Mouse (Mus musculus) midbrain, postnatal 0 days (tissue): Measurements from ENCODE around the gene Sp6. TPM values are rescaled to one million over a fixed set of nuclear protein-coding genes. Genes with fewer than 3 reads are reported as not detected.

Experiments
- ATAC-seq: fragments of 200-750 bp; cut with Nextera tagmentation; 2 replicates; pipeline ENCODE4 v1.8.0; 2017; ENCODE audit warnings: moderate number of reproducible peaks, mild to moderate bottlenecking, moderate TSS enrichment, moderate library complexity; ENCODE audit not compliant: low FRiP score
- DNase-seq: peaks from one replicate; pipeline ENCODE4 v3.0.0-alpha.2; 2015; ENCODE audit warnings: low spot score
- H3K27ac ChIP-seq: fragments of 300-500 bp; sonication (generic); 2 replicates; pipeline ENCODE4 v1.5.1; 2014; ENCODE audit warnings: low read depth, mild to moderate bottlenecking, low read length, mixed read lengths
- H3K27me3 ChIP-seq: fragments of 300-500 bp; sonication (generic); 2 replicates; pipeline ENCODE4 v1.6.1; 2014; ENCODE audit warnings: low read length, control low read depth, mixed read lengths; ENCODE audit not compliant: insufficient read depth
- H3K36me3 ChIP-seq: fragments of 300-500 bp; sonication (generic); 2 replicates; pipeline ENCODE4 v1.6.1; 2014; ENCODE audit warnings: low read length, control low read depth, mixed read lengths; ENCODE audit not compliant: insufficient read depth
- H3K4me1 ChIP-seq: fragments of 300-500 bp; sonication (generic); 2 replicates; pipeline ENCODE4 v1.6.1; 2014; ENCODE audit warnings: mild to moderate bottlenecking, control low read depth, antibody characterized with exemption, low read length, mixed read lengths; ENCODE audit not compliant: insufficient read depth
- H3K4me2 ChIP-seq: fragments of 300-500 bp; sonication (generic); 2 replicates; pipeline ENCODE4 v1.6.1; 2014; ENCODE audit warnings: low read depth, mild to moderate bottlenecking, low read length, mixed read lengths; ENCODE audit not compliant: poor library complexity, severe bottlenecking
- H3K4me3 ChIP-seq: fragments of 300-500 bp; sonication (generic); 2 replicates; pipeline ENCODE4 v1.5.1; 2014; ENCODE audit warnings: low read depth, mild to moderate bottlenecking, low read length, moderate library complexity
- H3K9ac ChIP-seq: fragments of 300-500 bp; sonication (generic); replicated peaks from 2 replicates; pipeline ENCODE4 v1.6.1; 2014; ENCODE audit warnings: mild to moderate bottlenecking, low read length, moderate library complexity, mixed read lengths; ENCODE audit not compliant: poor library complexity, severe bottlenecking
- H3K9me3 ChIP-seq: fragments of 300-500 bp; sonication (generic); 2 replicates; pipeline ENCODE4 v1.6.1; 2016; ENCODE audit warnings: low read length, control low read depth
- CTCF ChIP-seq: IDR thresholded peaks from 2 replicates; pipeline ENCODE4 v1.5.1; 2016; ENCODE audit warnings: antibody characterized with exemption, mild to moderate bottlenecking
- WGBS: fragments of 180-500 bp; shearing (Covaris S2); extraction: QIAGEN DNeasy Blood & Tissue Kit; methylation state at CpG from one replicate; pipeline ENCODE4 v1.1.7; 2014; 5-methylcytosine and 5-hydroxymethylcytosine counted together
- polyA plus RNA-seq: library from polyadenylated mRNA; unstranded; fragments of >200 nt; fragmentation: Nextera tagmentation; extraction: Ambion mirVana; gene quantifications from 2 replicates; pipeline ENCODE4 v1.2.1, GENCODE M21; 2015
- total RNA-seq: library from RNA; depleted of rRNA; stranded (reverse); fragments of >200 nt; gene quantifications from 2 replicates; pipeline ENCODE4 v1.2.3, GENCODE M21; 2014

Gene Sp6
- total and polyA plus RNA-seq, 2 experiments from 2014 or later, result 0.33 to 0.51 TPM

- Histone ChIP-seq H3K36me3 (no peaks in the 10 kb centered on the region), H3K4me3 (no peak overlapping the region), H3K27ac (no peak overlapping the region), H3K9me3 (no peaks in the 10 kb centered on the region), H3K27me3 (no peaks in the 10 kb centered on the region), H3K4me2 (no peak overlapping the region), H3K4me1 (peaks cover 8% of the 10 kb centered on the region; the same call in 1 of the 2 replicates), H3K9ac (no peak overlapping the region)
- DNase-seq, result no peak
- TF ChIP-seq CTCF, result no peak
- WGBS, result 84% methylated on average over 15 of the region's 15 CpGs
- no peak for ATAC-seq
Measured at GRCm38 (mm10) chr11:96995836-96996772, 17.1 kb upstream of the Sp6 start.

- Histone ChIP-seq H3K9ac (peak overlapping the region; percentile 54), H3K4me2 (peak overlapping the region; percentile 47), H3K27ac (no peak overlapping the region), H3K36me3 (no peaks in the 10 kb centered on the region), H3K27me3 (no peaks in the 10 kb centered on the region), H3K9me3 (no peaks in the 10 kb centered on the region), H3K4me3 (peak overlapping the region; percentile 20), H3K4me1 (peaks cover 8% of the 10 kb centered on the region; the same call in 1 of the 2 replicates)
- no peak for TF ChIP-seq CTCF
- 12% methylated on average over 17 of the region's 17 CpGs for WGBS
- ATAC-seq (no peak), DNase-seq (no peak)
Measured at GRCm38 (mm10) chr11:96996773-96997379, 16.3 kb upstream of the Sp6 start.

- H3K27ac ChIP-seq, result no peak overlapping the region
- ATAC-seq, result no peak
- peaks cover 8% of the 10 kb centered on the region; the same call in 1 of the 2 replicates for H3K4me1 ChIP-seq
- WGBS, result 6% methylated on average over 25 of the region's 30 CpGs
- H3K36me3 ChIP-seq, result no peaks in the 10 kb centered on the region
- peak overlapping the region; percentile 47 for H3K4me2 ChIP-seq
- peak overlapping the region; percentile 54 for H3K9ac ChIP-seq
- H3K9me3 ChIP-seq, result no peaks in the 10 kb centered on the region
- no peaks in the 10 kb centered on the region for H3K27me3 ChIP-seq
- no peak for TF ChIP-seq CTCF
- no peak for DNase-seq
- H3K4me3 ChIP-seq, result peak overlapping the region; percentile 20
Measured at GRCm38 (mm10) chr11:96997380-96997956, 15.7 kb upstream of the Sp6 start.

GRCm38 (mm10) chr11:97003170-97003569, 10.0 kb upstream of the Sp6 start:
- no peak overlapping the region for H3K4me2 ChIP-seq
- 34% methylated on average over 5 of the region's 5 CpGs for WGBS
- ATAC-seq (no peak), DNase-seq (no peak)
- H3K9me3 ChIP-seq, result no peaks in the 10 kb centered on the region
- no peak overlapping the region for H3K27ac ChIP-seq
- no peaks in the 10 kb centered on the region for H3K4me1 ChIP-seq
- H3K27me3 ChIP-seq, result no peaks in the 10 kb centered on the region
- TF ChIP-seq CTCF, result no peak
- no peak overlapping the region for H3K9ac ChIP-seq
- H3K4me3 ChIP-seq, result no peak overlapping the region
- no peaks in the 10 kb centered on the region for H3K36me3 ChIP-seq

- WGBS, result 71% methylated on average over 9 of the region's 9 CpGs
- Histone ChIP-seq H3K9me3 (no peaks in the 10 kb centered on the region), H3K27ac (no peak overlapping the region), H3K36me3 (no peaks in the 10 kb centered on the region), H3K27me3 (no peaks in the 10 kb centered on the region; the same call in 1 of the 2 replicates), H3K4me3 (no peak overlapping the region), H3K9ac (no peak overlapping the region), H3K4me2 (no peak overlapping the region), H3K4me1 (no peaks in the 10 kb centered on the region)
- no peak for DNase-seq
- TF ChIP-seq CTCF, result no peak
- ATAC-seq, result no peak
Measured at GRCm38 (mm10) chr11:97007093-97007794, 6.0 kb upstream of the Sp6 start.
